In the genomic region with DNA sequence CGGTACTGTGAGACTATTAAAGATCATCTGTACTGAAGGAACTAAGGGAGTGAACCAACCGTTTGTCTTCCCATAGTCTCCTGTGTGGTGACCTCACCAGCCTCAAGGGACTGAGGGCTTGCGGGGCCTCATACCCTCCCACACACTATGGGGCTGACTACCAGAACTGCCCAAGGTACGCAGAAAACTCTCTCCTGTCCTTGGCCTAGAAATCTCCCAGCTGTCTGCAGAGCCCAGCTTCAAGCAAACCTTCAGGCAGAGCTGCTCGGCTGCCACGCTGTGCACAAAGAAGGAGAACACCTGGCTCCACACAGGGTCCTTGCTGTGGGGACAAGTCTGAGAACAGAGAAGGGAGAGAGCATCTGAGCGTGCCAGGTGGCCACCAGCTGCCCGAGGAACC, we compare ENCODE assay signal across 19 mouse cellular contexts. TPM values are rescaled to one million over a fixed set of nuclear protein-coding genes. Genes with fewer than 3 reads are reported as not detected.
DNase-seq lines count a peak whose midpoint lies in the region; ATAC-seq and TF ChIP-seq lines count a peak whose summit lies in the region.
"Had no signal": no experiment of that assay in that cellular context is flagged by ENCODE, and none has a peak within 500 bp of the region (broad histone marks: within the 10 kb centered on the region; RNA-seq: fewer than 3 reads in every experiment).

No protein-coding gene starts in this region.

- DNase-seq in cerebellum, adult 11-12 months = peak; percentile 22
- no peak for DNase-seq in cerebellum, adult 11 months
- no peak for DNase-seq in hindbrain, postnatal 0 days (ENCODE audit: low spot score)
- no peak for DNase-seq in neural tube, embryonic 10.5 days (ENCODE audit: extremely low spot score, low spot score)
- DNase-seq in spleen, postnatal 14 days (ENCODE audit: low spot score in 2 of 2) = no peak
- DNase-seq: gastrocnemius, postnatal 36 days; spleen, adult 18-20 months; thymus, adult 2 months had no signal

- no peak overlapping the region for H3K4me2 ChIP-seq in hindbrain, postnatal 0 days (ENCODE audit: low read depth, low read length)
- no peak overlapping the region for H3K4me2 ChIP-seq in hindbrain, embryonic 12.5 days (replicated peaks)
- H3K4me2 ChIP-seq in neural tube, embryonic 13.5 days = no peak overlapping the region
- H3K4me2 ChIP-seq: forebrain, embryonic 15.5 days; limb, embryonic 15.5 days; liver, embryonic 15.5 days; midbrain, embryonic 12.5 days; stomach, embryonic 15.5 days had no signal

- 62% methylated on average over 8 of the region's 8 CpGs for WGBS in hindbrain, postnatal 0 days
- WGBS in hindbrain, embryonic 12.5 days = 81% methylated on average over 8 of the region's 8 CpGs
- WGBS in neural tube, embryonic 13.5 days = 77% methylated on average over 8 of the region's 8 CpGs

- no peak overlapping the region for H3K9ac ChIP-seq in hindbrain, postnatal 0 days (replicated peaks; ENCODE audit: low read length)
- H3K9ac ChIP-seq in hindbrain, embryonic 12.5 days = no peak overlapping the region
- H3K9ac ChIP-seq in neural tube, embryonic 13.5 days = no peak overlapping the region
- H3K9ac ChIP-seq: forebrain, embryonic 15.5 days; limb, embryonic 15.5 days; liver, embryonic 15.5 days; midbrain, embryonic 12.5 days; stomach, embryonic 15.5 days had no signal

- TF ChIP-seq CTCF in hindbrain, postnatal 0 days (IDR thresholded peaks at IDR 0.05; ENCODE audit: low read depth) = no peak

- H3K27ac ChIP-seq in hindbrain, postnatal 0 days = no peak overlapping the region
- no peak overlapping the region for H3K27ac ChIP-seq in hindbrain, embryonic 12.5 days
- H3K27ac ChIP-seq in neural tube, embryonic 13.5 days (replicated peaks) = 0 out of 2 replicates have a peak overlapping the region, but pooled peaks have one; percentile 33
- H3K27ac ChIP-seq: forebrain, embryonic 15.5 days; heart, embryonic 10.5 days; hindbrain, embryonic 10.5 days; limb, embryonic 15.5 days; liver, embryonic 15.5 days; midbrain, embryonic 12.5 days; stomach, embryonic 15.5 days had no signal

- no peaks in the 10 kb centered on the region for H3K9me3 ChIP-seq in hindbrain, postnatal 0 days (ENCODE audit: low read length)
- H3K9me3 ChIP-seq in hindbrain, embryonic 12.5 days (replicated peaks) = no peaks in the 10 kb centered on the region
- no peaks in the 10 kb centered on the region for H3K9me3 ChIP-seq in neural tube, embryonic 13.5 days
- H3K9me3 ChIP-seq: forebrain, embryonic 15.5 days; heart, embryonic 10.5 days; hindbrain, embryonic 10.5 days; limb, embryonic 15.5 days; liver, embryonic 15.5 days; midbrain, embryonic 12.5 days; stomach, embryonic 15.5 days had no signal

- no peak overlapping the region for H3K4me3 ChIP-seq in hindbrain, postnatal 0 days (ENCODE audit: low read length)
- no peak overlapping the region for H3K4me3 ChIP-seq in hindbrain, embryonic 12.5 days
- H3K4me3 ChIP-seq in neural tube, embryonic 13.5 days = no peak overlapping the region
- H3K4me3 ChIP-seq: forebrain, embryonic 15.5 days; heart, embryonic 10.5 days; hindbrain, embryonic 10.5 days; limb, embryonic 15.5 days; liver, embryonic 15.5 days; midbrain, embryonic 12.5 days; stomach, embryonic 15.5 days had no signal

- no peaks in the 10 kb centered on the region for H3K27me3 ChIP-seq in hindbrain, postnatal 0 days (ENCODE audit: insufficient read depth, low read length)
- H3K27me3 ChIP-seq in hindbrain, embryonic 12.5 days = no peaks in the 10 kb centered on the region
- no peaks in the 10 kb centered on the region for H3K27me3 ChIP-seq in neural tube, embryonic 13.5 days
- H3K27me3 ChIP-seq: forebrain, embryonic 15.5 days; limb, embryonic 15.5 days; liver, embryonic 15.5 days; midbrain, embryonic 12.5 days; stomach, embryonic 15.5 days had no signal

- peak; percentile 36; the same call in 1 of the 2 replicates for ATAC-seq in hindbrain, postnatal 0 days
- ATAC-seq in hindbrain, embryonic 12.5 days (ENCODE audit: low FRiP score) = no peak
- no peak for ATAC-seq in neural tube, embryonic 13.5 days (ENCODE audit: low read depth)
- ATAC-seq: lung, postnatal 0 days had no signal

- no peaks in the 10 kb centered on the region for H3K4me1 ChIP-seq in hindbrain, postnatal 0 days (ENCODE audit: insufficient read depth, low read length)
- H3K4me1 ChIP-seq in hindbrain, embryonic 12.5 days = no peaks in the 10 kb centered on the region
- peaks cover 7% of the 10 kb centered on the region; the same call in 1 of the 2 replicates for H3K4me1 ChIP-seq in neural tube, embryonic 13.5 days (replicated peaks)
- H3K4me1 ChIP-seq: forebrain, embryonic 15.5 days; heart, embryonic 10.5 days; limb, embryonic 15.5 days; liver, embryonic 15.5 days; midbrain, embryonic 12.5 days; stomach, embryonic 15.5 days had no signal

- H3K36me3 ChIP-seq in hindbrain, postnatal 0 days (ENCODE audit: insufficient read depth, low read length) = no peaks in the 10 kb centered on the region
- no peaks in the 10 kb centered on the region for H3K36me3 ChIP-seq in hindbrain, embryonic 12.5 days
- no peaks in the 10 kb centered on the region for H3K36me3 ChIP-seq in neural tube, embryonic 13.5 days
- H3K36me3 ChIP-seq: forebrain, embryonic 15.5 days; heart, embryonic 10.5 days; hindbrain, embryonic 10.5 days; limb, embryonic 15.5 days; liver, embryonic 15.5 days; midbrain, embryonic 12.5 days; stomach, embryonic 15.5 days had no signal

RNA-seq across cellular contexts. Expression of gene Esyt3, which starts 38.4 kb away (rescaled TPM):
- 0.72 and 1.3 TPM in 2 replicates for total RNA-seq in hindbrain, postnatal 0 days (2014; rRNA removed)
- polyA plus RNA-seq in hindbrain, postnatal 0 days (2015; fragmentation: Nextera tagmentation; extraction: Ambion mirVana) = 0.68 and 1.00 TPM in 2 replicates
- polyA plus RNA-seq in hindbrain, embryonic 12.5 days (2016; fragmentation: Nextera tagmentation; extraction: Ambion mirVana) = 0.27 and 0.52 TPM in 2 replicates
- 0.43 and 0.48 TPM in 2 replicates for polyA plus RNA-seq in neural tube, embryonic 13.5 days (2015; fragmentation: Nextera tagmentation; extraction: Ambion mirVana)
- total RNA-seq: gastrocnemius, postnatal 36 days had no signal
- polyA plus RNA-seq: C2C12 had no signal
